ENCODE assay signal across 8 mouse cellular contexts in the genomic region with DNA sequence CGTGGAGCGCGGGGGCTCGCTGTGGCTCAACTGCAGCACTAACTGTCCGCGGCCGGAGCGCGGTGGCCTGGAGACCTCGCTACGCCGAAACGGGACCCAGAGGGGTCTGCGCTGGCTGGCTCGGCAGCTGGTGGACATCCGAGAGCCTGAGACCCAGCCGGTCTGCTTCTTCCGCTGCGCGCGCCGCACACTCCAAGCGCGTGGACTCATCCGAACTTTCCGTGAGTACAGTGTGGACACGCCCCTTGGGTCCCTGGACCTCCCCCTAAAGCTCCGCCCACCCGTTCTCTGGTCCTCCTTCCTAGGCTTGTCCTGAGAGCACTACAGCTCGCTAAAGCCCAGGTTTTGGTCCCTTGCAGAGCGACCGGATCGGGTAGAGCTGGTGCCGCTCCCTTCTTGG. TPM values are rescaled to one million over a fixed set of nuclear protein-coding genes. Genes with fewer than 3 reads are reported as not detected.
DNase-seq lines count a peak whose midpoint lies in the region; ATAC-seq and TF ChIP-seq lines count a peak whose summit lies in the region.

No protein-coding gene starts in this region.

- H3K4me2 ChIP-seq in hindbrain, embryonic 16.5 days (ENCODE audit: low read length), result peak overlapping the region; percentile 98

- under 1% methylated on average over 32 of the region's 34 CpGs for WGBS in hindbrain, embryonic 16.5 days

- peak overlapping the region; percentile 29; the same call in 1 of the 2 replicates for H3K27ac ChIP-seq in gastrocnemius, adult 2 months
- no peak overlapping the region for H3K27ac ChIP-seq in hindbrain, embryonic 16.5 days (ENCODE audit: low read depth, low read length)

- no peak for ATAC-seq in cerebellum, adult (ENCODE audit: insufficient number of reproducible peaks, low FRiP score, low TSS enrichment)
- ATAC-seq in hindbrain, embryonic 16.5 days, result no peak
- peak; percentile 46 for ATAC-seq in megakaryocyte-erythroid progenitor cell, adult 5-6 weeks (replicated peaks; ENCODE audit: low FRiP score, low TSS enrichment, poor library complexity, severe bottlenecking)

- no peaks in the 10 kb centered on the region for H3K36me3 ChIP-seq in hindbrain, embryonic 16.5 days (ENCODE audit: control insufficient read depth, insufficient read depth, low read length)

- intact Hi-C loops in gastrocnemius, adult 2 months (cut with DNase I), result loop anchor here (2.0 to 5.0 kb wide), 2 partner anchors 58 to 99 kb away; a partner anchor contains a TSS
- intact Hi-C loops in left cerebral cortex, postnatal 25 days (cut with DNase I), result no loop called here

- peak overlapping the region; percentile 83 for H3K4me3 ChIP-seq in gastrocnemius, adult 2 months
- H3K4me3 ChIP-seq in hindbrain, embryonic 16.5 days (ENCODE audit: low read length), result peak overlapping the region; percentile 60

- no peak for TF ChIP-seq CTCF in gastrocnemius, adult 2 months (IDR thresholded peaks at IDR 0.05)

- DNase-seq in cerebellum, adult 9-10 months, result peak; percentile 30
- peak; percentile 84 for DNase-seq in c-Kit-positive CD71-negative TER-119-negative erythroid progenitor cells, embryonic 14.5 days (ENCODE audit: low read depth)
- peak; percentile 92 for DNase-seq in gastrocnemius, adult 2 months
- DNase-seq in left cerebral cortex, postnatal 25 days (ENCODE audit: low spot score in 2 of 2), result peak; percentile 71 to 81
- peak; percentile 77 to 89 for DNase-seq in spleen, adult 18-20 months

- H3K4me1 ChIP-seq in hindbrain, embryonic 16.5 days (ENCODE audit: control insufficient read depth, insufficient read depth, low read depth, low read length), result peaks cover 59% of the 10 kb centered on the region

- H3K9me3 ChIP-seq in hindbrain, embryonic 16.5 days (ENCODE audit: control insufficient read depth, low read length), result no peaks in the 10 kb centered on the region

- H3K9ac ChIP-seq in hindbrain, embryonic 16.5 days (ENCODE audit: low read depth, low read length), result no peak overlapping the region

- peaks cover 59% of the 10 kb centered on the region for H3K27me3 ChIP-seq in hindbrain, embryonic 16.5 days (replicated peaks; ENCODE audit: control insufficient read depth, insufficient read depth, low read length)

RNA-seq across cellular contexts. Expression of a gene that starts 1.3 kb away (rescaled TPM):
- total RNA-seq in gastrocnemius, adult 2 months (2021), result not detected
- polyA plus RNA-seq in hindbrain, embryonic 16.5 days (2015; fragmentation: Nextera tagmentation; extraction: Ambion mirVana), result 2.8 and 3.2 TPM in 2 replicates
- 100 to 1,000 TPM; 236 to 267 TPM for total RNA-seq in left cerebral cortex, postnatal 25 days (2021)
- total RNA-seq in megakaryocyte-erythroid progenitor cell, adult 5-6 weeks (2014; fragmentation: Nextera tagmentation), result 1.1 and 1.2 TPM in 2 replicates
- 0.05 and 0.27 TPM in 2 replicates for total RNA-seq in megakaryocyte-erythroid progenitor cell, adult 5-6 weeks (2017)

RNA-seq across cellular contexts. Expression of a gene that starts 4.0 kb away (rescaled TPM):
- 1 to 10 TPM; 1.2 to 2.2 TPM for total RNA-seq in gastrocnemius, adult 2 months (2021)
- 0.27 and 0.29 TPM in 2 replicates for polyA plus RNA-seq in hindbrain, embryonic 16.5 days (2015; fragmentation: Nextera tagmentation; extraction: Ambion mirVana)
- total RNA-seq in left cerebral cortex, postnatal 25 days (2021), result 1 to 10 TPM in 1 of 2 experiments, under 1 TPM in 1; 0.80 to 1.1 TPM
- total RNA-seq in megakaryocyte-erythroid progenitor cell, adult 5-6 weeks (2014; fragmentation: Nextera tagmentation), result 34.3 and 38.9 TPM in 2 replicates
- 16.3 and 40.0 TPM in 2 replicates for total RNA-seq in megakaryocyte-erythroid progenitor cell, adult 5-6 weeks (2017)

RNA-seq across cellular contexts. Expression of a gene that starts 17.4 kb away (rescaled TPM):
- total RNA-seq in gastrocnemius, adult 2 months (2021), result 1 to 10 TPM; 1.7 to 1.9 TPM
- polyA plus RNA-seq in hindbrain, embryonic 16.5 days (2015; fragmentation: Nextera tagmentation; extraction: Ambion mirVana), result 3.4 and 5.3 TPM in 2 replicates
- total RNA-seq in left cerebral cortex, postnatal 25 days (2021), result 1 to 10 TPM; 3.3 to 3.5 TPM
- 1.9 and 3.4 TPM in 2 replicates for total RNA-seq in megakaryocyte-erythroid progenitor cell, adult 5-6 weeks (2014; fragmentation: Nextera tagmentation)
- total RNA-seq in megakaryocyte-erythroid progenitor cell, adult 5-6 weeks (2017), result 3.6 TPM in 2 replicates

RNA-seq across cellular contexts. Expression of a gene that starts 30.6 kb away (rescaled TPM):
- total RNA-seq in gastrocnemius, adult 2 months (2021), result 10 to 100 TPM; 51.8 to 70.0 TPM
- polyA plus RNA-seq in hindbrain, embryonic 16.5 days (2015; fragmentation: Nextera tagmentation; extraction: Ambion mirVana), result 112 and 114 TPM in 2 replicates
- 10 to 100 TPM; 61.5 to 64.2 TPM for total RNA-seq in left cerebral cortex, postnatal 25 days (2021)
- 66.2 and 78.8 TPM in 2 replicates for total RNA-seq in megakaryocyte-erythroid progenitor cell, adult 5-6 weeks (2014; fragmentation: Nextera tagmentation)
- 23.7 and 43.3 TPM in 2 replicates for total RNA-seq in megakaryocyte-erythroid progenitor cell, adult 5-6 weeks (2017)

RNA-seq across cellular contexts. Expression of a gene that starts 33.8 kb away (rescaled TPM):
- not detected for total RNA-seq in gastrocnemius, adult 2 months (2021)
- polyA plus RNA-seq in hindbrain, embryonic 16.5 days (2015; fragmentation: Nextera tagmentation; extraction: Ambion mirVana), result 1.5 and 2.1 TPM in 2 replicates
- total RNA-seq in left cerebral cortex, postnatal 25 days (2021), result 1 to 10 TPM in 1 of 2 experiments, not detected in 1; 1.3 TPM
- 10.2 TPM in 1 of 2 replicates, not detected in the other for total RNA-seq in megakaryocyte-erythroid progenitor cell, adult 5-6 weeks (2014; fragmentation: Nextera tagmentation)
- 1.7 TPM in 1 of 2 replicates, not detected in the other for total RNA-seq in megakaryocyte-erythroid progenitor cell, adult 5-6 weeks (2017)

Comparison
In these comparisons a context has a peak if more than half of its experiments do, and no peak if none do; other contexts are left out.
1. DNase-seq: peak in every context shown above with its lines; median percentile 92 in gastrocnemius, adult 2 months; 84 in c-Kit-positive CD71-negative TER-119-negative erythroid progenitor cells, embryonic 14.5 days; 83 in spleen, adult 18-20 months; 76 in left cerebral cortex, postnatal 25 days; 30 in cerebellum, adult 9-10 months.
2. RNA of a gene that starts 1.3 kb away (total RNA-seq): 236 to 267 TPM in left cerebral cortex, postnatal 25 days; 0.05 to 1.2 TPM in megakaryocyte-erythroid progenitor cell, adult 5-6 weeks and not detected in gastrocnemius, adult 2 months; every median in the first group is over 100 times any median in the second.
3. RNA of a gene that starts 4.0 kb away (total RNA-seq): 16.3 to 40.0 TPM in megakaryocyte-erythroid progenitor cell, adult 5-6 weeks; 1.2 to 2.2 TPM in gastrocnemius, adult 2 months and 0.80 to 1.1 TPM in left cerebral cortex, postnatal 25 days; every median in the first group is over 4 times any median in the second.